Mouse (Mus musculus) embryonic stem cell, embryonic (primary cell): ENCODE measurements at regions not wholly inside any gene's neighbourhood (a gene's known extent, or its start where the extent isn't known, plus 50 kb on each side); places are given as distances from the start of the nearest gene placed in this dataset.

ENCODE experiments used
- CTCF ChIA-PET, 4 experiments: fragments of 300-600 bp in 2 of 4; fragments of 350-600 bp in 2 of 4; sonication (Branson Sonifier 250); formaldehyde crosslinking; loops; one replicate each; lab custom pipeline; 2022; ENCODE audit warnings: inconsistent platforms in 2 of 4; lab: Charles Lee
- POLR2A ChIA-PET, 4 experiments: fragments of 300-600 bp in 2 of 4; fragments of 350-600 bp in 2 of 4; sonication (Branson Sonifier 250); formaldehyde crosslinking; loops; one replicate each; lab custom pipeline; 2022; ENCODE audit warnings: antibody characterized with exemption in 4 of 4, inconsistent platforms in 1 of 4; lab: Charles Lee

DNA sequence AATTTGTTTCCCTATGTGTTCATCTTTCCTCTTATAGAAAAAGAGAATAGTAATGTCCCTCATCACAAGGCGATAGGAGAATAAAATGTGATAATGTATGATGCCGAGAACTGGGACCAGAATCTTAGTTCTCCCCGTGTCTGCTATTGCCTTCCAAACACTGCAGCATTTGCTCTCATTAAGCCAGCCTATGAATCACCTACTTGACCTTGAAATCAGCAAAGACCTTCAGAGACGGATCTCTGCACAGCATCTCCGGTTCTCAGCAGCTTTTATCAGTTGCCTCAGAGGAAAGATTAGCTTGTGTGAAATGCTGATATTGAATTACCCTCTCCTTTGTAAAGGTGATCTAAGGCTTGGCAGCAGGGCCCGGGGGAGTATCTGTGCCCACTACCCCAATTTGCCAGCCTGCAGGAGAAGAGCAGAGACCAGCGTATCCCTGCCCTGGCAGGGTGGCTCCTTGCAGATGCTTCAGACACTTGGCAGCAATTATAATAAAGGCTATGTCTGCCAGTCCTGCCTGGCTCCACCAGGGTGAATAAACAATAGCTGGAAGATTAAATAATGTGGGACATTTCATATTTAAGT lies 104.0 kb upstream of the Fer start:
- ChIA-PET CTCF (no interaction called here), POLR2A (no interaction called here)

DNA sequence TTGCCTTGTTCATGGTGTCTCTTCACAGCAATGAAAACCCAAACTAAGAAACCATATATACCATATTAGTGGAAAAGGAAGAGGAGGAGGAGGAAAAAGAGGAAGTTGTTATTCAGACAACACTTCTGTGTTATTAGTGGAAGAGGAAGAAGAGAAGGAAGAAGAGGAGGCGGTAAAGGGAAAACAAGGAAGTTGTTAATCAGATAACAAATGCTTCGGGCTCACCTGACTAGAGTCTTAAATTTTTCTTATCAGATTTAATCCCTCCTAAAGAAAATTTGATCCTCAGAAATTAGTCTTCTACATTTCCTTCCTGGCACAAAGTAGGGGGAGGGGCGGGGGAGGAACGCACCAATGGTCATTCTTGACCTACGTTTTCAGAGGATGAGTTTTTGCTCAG lies 101.8 kb upstream of the Fer start:
- ChIA-PET CTCF (no interaction called here), POLR2A (no interaction called here)

DNA sequence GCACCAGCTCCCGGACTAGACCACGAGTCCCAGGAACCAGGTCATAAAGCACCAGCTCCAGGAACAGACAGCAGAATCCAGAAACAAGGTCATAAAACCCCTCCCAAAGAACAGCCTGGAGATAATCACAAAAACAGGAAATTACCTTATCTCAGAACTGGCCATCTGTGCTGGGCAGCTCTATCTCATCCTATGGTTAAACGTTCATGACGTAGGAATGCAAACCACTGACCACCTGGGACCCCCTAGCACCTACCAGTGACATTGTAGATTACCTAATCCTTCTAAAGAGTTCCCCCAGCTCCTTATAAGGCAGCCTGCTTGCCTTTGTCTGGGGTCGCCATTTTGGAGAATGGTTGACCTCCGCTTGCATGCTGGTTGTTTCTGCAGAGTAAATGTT lies 91.8 kb upstream of the Fer start:
- ChIA-PET CTCF (no interaction called here), POLR2A (no interaction called here)

DNA sequence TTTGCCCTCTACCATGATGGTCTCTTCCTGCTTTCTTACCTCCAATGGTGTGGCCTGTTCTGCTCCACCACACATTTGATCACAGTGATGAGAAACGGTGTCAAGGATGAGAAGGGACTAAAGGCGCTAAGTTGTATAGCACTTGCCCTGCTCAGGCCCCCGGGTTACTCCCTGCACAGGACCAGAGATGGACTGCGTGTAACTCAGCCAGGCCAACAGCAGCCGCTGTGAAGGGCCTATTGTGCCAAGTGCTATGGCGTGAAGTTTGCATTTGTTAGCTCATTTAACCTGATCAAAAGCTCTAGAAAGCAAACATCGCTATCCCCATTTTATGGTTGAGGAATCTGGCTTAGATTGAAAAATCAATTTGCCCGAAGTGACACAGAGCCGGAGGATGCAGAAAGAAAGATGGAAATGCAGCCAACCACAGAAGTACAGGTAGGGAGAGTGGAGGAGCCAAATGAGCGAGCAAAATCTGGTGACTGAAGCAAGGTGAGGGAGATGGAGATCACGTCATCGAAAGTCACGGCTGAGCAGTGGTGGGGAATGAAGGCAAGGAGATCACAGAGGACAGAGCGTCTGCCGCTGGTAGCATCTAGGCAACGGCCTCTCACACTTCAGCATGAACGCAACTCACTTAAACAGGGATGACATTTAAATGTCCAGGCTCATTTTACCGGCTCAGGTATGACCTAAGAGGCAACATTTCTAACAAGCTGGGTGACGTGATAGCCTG lies 78.3 kb upstream of the Fer start:
- ChIA-PET CTCF (interaction anchor here in 1 of 4 experiments (1.1 kb wide), 1 partner anchor 213 kb away, joined by 3 read pairs; no protein-coding TSS in a partner anchor), POLR2A (no interaction called here)

DNA sequence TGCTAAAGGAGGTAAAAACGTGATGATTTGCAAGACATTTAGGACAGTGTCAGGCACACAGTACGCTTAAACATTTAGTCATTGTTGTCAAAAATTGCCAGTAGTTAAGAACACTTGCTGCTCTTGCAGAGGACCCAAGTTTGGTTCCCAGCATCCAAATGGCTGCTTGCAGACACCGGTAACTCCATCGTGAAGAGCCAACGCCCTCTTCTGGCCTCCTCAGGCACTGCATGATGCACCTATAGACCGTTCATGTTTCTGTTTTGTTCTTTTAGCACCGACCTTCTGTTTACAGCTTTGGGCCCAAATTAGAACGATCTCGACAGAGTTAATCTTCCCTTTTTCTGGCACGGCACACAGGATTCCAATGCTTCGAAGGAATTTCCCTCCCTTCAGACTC lies 76.4 kb upstream of the Fer start:
- ChIA-PET CTCF (interaction anchor here in 3 of 4 experiments (0.6 to 1.6 kb wide), 5 partner anchors 17 to 738 kb away, joined by 3 to 6 read pairs (median 3); no protein-coding TSS in a partner anchor), POLR2A (no interaction called here)

DNA sequence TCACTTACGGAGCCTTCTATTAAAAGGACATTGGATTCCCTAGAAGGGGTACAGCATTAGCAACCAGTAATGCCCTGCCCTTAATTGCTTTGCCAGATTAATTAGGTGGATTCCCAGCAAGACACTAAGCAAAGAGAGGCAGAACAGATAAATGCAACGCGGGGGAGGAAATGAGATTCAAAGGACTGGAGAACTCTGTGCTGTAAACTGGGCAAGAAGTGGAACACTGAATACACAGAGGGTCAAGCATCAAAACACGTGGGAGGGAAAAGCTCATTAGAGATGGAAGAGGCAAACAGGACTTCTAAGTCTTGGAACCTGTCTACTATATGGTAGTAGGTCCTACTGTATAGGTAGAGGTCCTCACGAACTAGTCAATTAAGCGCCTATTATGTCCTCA lies 68.5 kb upstream of the Fer start:
- ChIA-PET POLR2A (no interaction called here), CTCF (interaction anchor here in 1 of 4 experiments (1.4 kb wide), 1 partner anchor 9 kb away, joined by 6 read pairs; no protein-coding TSS in a partner anchor)

DNA sequence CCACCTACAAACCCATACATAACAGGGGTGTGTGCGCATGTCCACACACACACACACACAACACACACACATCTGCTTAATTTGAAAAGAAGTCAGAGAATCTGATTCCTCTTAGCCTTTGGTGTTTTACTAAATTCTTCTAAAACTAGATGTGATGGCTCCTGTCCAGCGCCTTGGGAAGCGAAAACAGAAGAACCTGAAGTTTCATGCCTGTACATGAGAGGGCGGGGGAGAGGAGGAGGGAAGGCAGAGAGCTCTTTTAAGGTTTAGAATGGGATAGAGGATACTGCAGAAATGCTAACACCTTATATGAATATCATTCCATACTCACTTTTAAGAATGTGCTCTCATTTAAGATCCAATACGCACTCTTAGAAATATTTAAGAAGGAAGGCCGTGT lies 64.5 kb upstream of the Fer start:
- ChIA-PET POLR2A (no interaction called here), CTCF (no interaction called here)

DNA sequence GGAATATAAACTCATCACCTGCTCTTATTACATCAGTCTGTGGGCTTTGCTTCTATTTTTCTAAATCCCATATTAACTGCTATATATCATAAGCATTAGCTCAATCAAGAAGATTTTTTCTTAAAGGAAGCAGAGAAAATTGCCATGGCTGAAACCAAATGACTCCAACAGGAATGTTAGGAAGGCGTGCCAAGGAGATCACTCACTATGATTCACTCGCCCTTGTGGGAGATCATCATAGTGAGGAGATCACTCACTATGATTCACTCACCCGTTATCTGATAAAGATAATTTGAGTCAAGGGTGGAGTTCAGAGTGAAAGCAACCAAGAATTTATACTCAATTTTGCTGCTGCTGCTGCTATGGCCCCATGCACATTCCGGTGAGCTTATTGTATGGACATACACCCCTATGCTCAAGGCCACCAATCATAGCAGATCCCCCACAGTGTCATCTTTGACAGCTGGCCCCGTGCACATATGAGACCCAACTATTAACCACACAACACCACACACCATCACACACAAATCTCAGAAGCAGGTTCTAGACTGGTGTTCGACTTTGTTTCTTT lies 63.8 kb upstream of the Fer start:
- ChIA-PET CTCF (interaction anchor here in 1 of 4 experiments (1.2 kb wide), 1 partner anchor 10 kb away, joined by 3 read pairs; no protein-coding TSS in a partner anchor), POLR2A (no interaction called here)

DNA sequence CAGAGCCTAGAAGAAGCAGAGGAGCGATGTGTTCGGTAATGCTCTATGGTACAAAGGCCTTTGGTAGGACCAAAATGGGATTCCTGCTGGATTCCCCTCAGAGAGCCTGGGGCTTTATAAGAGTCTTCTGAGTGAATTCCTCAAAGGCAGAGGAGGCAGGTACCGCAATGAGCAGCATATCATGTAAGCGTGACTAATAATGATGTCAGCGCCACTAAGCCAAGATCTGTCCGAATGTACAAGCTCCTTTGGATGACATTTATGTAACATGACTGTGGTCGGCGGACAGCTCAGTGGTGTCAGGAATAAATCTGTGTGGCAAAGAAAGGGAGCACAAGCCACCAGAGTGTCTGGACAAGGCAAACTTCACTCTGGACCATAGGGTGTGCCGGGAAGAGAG lies 61.5 kb upstream of the Fer start:
- CTCF ChIA-PET = interaction anchor here in 2 of 4 experiments (0.5 to 0.6 kb wide), 2 partner anchors 135 to 1001 kb away, joined by 3 to 4 read pairs; no protein-coding TSS in a partner anchor
- POLR2A ChIA-PET = interaction anchor here in 1 of 4 experiments (1.0 kb wide), 1 partner anchor 62 kb away, joined by 3 read pairs; the partner anchor contains the start of genes A930002H24Rik and Fer

DNA sequence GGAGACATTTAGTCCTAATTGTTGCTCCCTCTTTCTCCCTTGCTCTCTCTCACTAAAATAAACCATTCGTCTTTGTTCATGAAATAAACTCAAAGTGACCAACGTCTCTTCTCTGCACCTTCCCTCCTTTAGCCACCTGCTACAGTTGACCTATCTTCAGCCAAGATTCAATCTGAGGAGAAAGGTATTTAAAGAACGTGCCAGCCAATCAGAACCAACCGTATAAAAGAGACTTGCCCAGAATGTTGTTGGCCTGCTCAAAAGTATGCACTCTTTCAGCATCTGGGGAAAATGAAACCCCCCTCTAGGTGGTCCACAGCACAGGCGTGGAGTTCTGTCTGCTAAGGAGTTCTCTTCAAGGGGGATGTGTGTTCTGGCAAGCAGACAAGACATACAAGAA lies 60.0 kb upstream of the Fer start:
- CTCF ChIA-PET = interaction anchor here in 3 of 4 experiments (0.6 to 1.2 kb wide), 6 partner anchors 14 to 669 kb away, joined by 3 to 6 read pairs (median 4); no protein-coding TSS in a partner anchor
- POLR2A ChIA-PET = interaction anchor here in 2 of 4 experiments (0.6 to 1.7 kb wide), 4 partner anchors 19 to 1843 kb away, joined by 3 to 4 read pairs (median 3); no protein-coding TSS in a partner anchor

DNA sequence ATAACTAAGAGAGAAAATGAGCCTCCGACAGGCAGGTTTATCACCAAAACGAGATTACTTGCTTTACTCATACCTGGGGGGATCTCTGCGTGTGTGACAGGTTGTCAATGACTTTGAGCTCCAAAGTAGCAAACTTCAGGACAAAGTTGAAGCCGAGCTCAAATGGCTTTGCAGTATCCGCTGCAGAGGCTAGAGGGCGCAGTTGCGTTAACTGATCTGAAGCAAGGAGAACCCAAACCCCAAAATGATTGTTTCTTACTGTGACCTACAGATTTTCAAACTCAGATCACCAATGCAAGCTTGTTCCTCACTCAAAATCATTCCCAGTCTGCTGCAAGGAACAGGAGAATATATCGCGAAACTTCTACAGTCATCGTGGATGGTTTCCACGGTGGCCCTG lies 59.3 kb upstream of the Fer start:
- ChIA-PET CTCF (interaction anchor here (0.5 to 1.7 kb wide), 30 partner anchors 9 to 1522 kb away, joined by 3 to 9 read pairs (median 4); partner anchors contain the start of genes A930002H24Rik (in 2 of the 4) and Fer (in 2 of the 4)), POLR2A (interaction anchor here in 2 of 4 experiments (0.7 to 1.7 kb wide), 5 partner anchors 9 to 60 kb away, joined by 3 to 5 read pairs (median 4); partner anchors contain the start of gene A930002H24Rik (in 1 of the 2))

DNA sequence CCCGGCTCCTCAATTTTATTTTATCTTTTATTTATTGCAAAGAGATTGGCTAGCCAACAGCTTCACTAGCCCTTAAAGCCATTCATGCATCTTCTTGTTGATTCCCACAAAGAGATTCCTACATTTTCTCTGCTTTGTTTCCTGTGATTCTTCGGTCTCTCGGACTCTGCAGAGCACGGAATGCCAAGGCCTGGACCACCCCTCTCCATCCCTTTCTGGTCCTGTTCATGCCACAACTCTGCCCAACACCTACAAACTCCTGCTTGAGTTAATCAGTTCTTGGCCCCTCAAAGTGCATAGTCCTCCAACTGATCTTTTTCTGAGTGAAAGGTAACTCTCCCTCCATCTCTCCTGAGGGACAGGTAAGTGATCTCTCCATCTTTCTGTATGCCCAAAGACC lies 58.4 kb upstream of the Fer start:
- ChIA-PET CTCF (interaction anchor here in 2 of 4 experiments (1.3 to 1.7 kb wide), 2 partner anchors 59 to 62 kb away, joined by 5 to 9 read pairs; partner anchors contain the start of genes A930002H24Rik (in 1 of the 2) and Fer (in 1 of the 2)), POLR2A (interaction anchor here in 1 of 4 experiments (1.7 kb wide), 1 partner anchor 18 kb away, joined by 4 read pairs; no protein-coding TSS in a partner anchor)

DNA sequence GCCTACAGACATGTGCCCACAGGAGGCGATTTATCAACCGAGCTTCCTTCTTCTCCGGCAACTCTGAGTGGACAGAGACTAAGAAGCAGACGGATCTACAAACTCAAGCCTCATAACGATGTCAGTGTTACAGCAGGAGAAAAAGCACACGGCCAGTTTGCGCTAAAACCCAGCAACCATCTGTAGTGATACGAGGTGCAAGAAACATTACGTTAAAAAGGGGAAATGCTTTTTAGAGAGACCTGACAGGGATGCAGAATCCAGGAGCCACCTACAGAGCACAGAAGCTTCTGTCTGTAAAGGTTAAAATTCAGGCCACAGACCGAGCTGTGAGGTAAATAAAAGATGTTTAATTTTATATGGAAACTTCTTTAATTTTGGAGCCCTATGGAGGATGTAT lies 56.5 kb upstream of the Fer start:
- POLR2A ChIA-PET = interaction anchor here in 1 of 4 experiments (0.6 to 1.0 kb wide), 2 partner anchors 57 to 298 kb away, joined by 3 read pairs; partner anchors contain the start of genes A930002H24Rik and Fer
- CTCF ChIA-PET = no interaction called here

DNA sequence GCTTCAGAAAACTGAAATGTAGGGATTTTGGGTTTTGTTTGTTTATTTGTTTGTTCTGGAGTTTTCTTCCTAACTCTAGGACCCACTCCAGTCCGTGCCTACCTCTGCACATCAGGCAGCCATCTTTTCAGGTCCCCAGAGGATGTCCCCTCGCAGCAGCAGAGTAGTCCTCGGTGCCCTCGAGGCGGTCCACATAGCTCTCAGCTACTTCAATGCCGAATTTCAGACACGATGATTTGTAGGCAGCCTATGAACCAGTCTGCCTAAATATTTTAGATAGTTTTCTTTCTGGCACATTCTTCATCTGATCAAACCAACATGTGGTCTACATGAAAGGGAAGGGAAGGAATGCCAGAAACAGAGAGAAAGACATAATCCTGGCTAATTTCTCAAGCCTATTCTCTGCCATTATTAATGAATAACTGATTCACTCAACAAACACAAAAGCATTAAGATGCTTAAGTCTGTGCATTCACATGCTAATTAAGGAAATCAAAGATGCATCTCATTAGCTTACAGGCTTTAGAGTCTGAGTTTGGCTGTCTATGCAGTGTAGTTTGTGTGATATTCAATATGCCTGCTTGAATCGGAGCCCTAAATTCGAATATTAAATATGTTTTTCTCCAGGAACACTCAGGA lies 55.2 kb upstream of the Fer start:
- ChIA-PET POLR2A (no interaction called here), CTCF (no interaction called here)

DNA sequence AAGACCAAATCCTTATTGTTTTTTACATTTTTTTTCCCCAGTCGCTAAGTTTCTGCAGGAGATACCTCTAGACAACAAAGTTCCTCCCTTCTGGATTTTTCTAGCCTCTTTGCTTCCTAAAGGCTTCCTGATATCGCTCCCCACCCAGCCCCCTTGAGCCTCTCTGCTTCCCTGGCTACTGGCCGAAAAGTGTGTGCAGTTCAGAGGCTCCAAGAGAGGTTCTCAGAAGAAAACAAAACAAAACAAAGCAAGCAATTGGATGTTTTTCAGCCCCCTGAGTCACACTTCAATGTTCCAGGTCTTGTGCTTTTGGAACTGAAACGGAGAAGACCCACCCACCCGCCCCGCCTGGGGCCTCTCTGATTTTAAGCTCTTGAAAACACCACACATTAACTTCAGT lies 54.1 kb upstream of the Fer start:
- ChIA-PET POLR2A (interaction anchor here in 2 of 4 experiments (0.6 to 1.0 kb wide), 8 partner anchors 23 to 411 kb away, joined by 3 to 5 read pairs (median 3); partner anchors contain the start of genes A930002H24Rik (in 1 of the 2) and Fer (in 1 of the 2)), CTCF (interaction anchor here in 1 of 4 experiments (0.9 kb wide), 1 partner anchor 10 kb away, joined by 3 read pairs; no protein-coding TSS in a partner anchor)

DNA sequence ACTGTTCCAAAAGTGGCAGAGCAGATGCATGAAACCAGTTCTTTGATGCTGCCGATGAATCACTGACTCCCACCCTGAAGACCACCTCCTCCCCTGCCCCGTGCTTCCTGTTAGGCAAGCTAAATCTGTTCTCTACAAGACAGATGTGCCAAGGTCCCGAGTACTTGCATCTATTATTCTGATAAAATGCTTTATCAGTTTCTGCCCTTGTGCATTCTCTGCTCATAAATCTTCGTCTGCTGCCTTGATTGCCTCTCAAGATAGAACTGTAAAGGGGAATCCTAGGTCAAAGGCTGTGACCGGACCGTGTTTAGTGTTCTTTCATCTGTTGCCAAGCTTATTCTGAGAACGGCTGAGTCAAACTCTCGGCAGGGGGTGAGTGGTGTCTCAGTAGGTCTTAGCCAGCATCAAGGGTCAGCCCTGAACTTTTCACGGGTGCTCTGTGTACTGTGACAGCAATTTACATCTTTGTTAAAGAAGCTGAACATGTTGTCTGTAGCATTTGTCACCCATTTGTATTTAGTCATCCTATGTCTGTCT lies 51.5 kb upstream of the Fer start:
- ChIA-PET CTCF (no interaction called here), POLR2A (interaction anchor here in 1 of 4 experiments (1.5 to 1.6 kb wide), 2 partner anchors 11 to 17 kb away, joined by 6 to 8 read pairs; no protein-coding TSS in a partner anchor)

DNA sequence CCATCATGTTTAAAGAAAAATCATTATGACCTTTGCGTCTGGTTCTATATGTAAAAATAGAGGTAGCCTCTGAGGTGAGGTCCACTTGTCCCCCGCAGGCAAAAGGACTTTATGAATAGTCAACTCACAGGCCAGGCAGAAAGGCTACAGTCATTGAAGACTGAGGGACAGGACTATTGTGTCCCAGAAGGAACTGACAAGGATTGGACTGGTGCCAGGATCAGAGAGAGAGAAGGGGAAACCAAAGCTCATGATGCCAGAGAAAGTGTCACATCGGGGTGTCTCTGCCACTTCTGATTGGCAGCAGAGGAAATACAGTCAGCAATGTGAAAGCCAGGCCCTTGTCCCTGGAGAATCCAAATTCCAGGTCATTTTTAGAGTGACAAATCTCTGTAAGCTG lies 50.3 kb upstream of the Fer start:
- CTCF ChIA-PET = interaction anchor here in 3 of 4 experiments (0.6 to 1.7 kb wide), 2 partner anchors 9 to 314 kb away, joined by 4 to 8 read pairs (median 6); no protein-coding TSS in a partner anchor
- POLR2A ChIA-PET = interaction anchor here in 1 of 4 experiments (0.6 to 1.6 kb wide), 5 partner anchors 9 to 210 kb away, joined by 3 to 8 read pairs (median 4); partner anchors contain the start of gene A930002H24Rik
